Mouse (Mus musculus) neural tube, embryonic 12.5 days (tissue): ENCODE measurements at regions not wholly inside any gene's neighbourhood (a gene's known extent, or its start where the extent isn't known, plus 50 kb on each side); places are given as distances from the start of the nearest gene placed in this dataset.
A peak's percentile ranks its signal among the peaks of the same experiment; 100 is the strongest.

ENCODE experiments used
- ATAC-seq: fragments of 200-750 bp; cut with Nextera tagmentation; 2 replicates; pipeline ENCODE4 v1.8.0; 2017; ENCODE audit warnings: low read depth, mild to moderate bottlenecking, moderate TSS enrichment, moderate library complexity; ENCODE audit not compliant: low FRiP score
- H3K27ac ChIP-seq: fragments of 300-500 bp; sonication (generic); 2 replicates; pipeline ENCODE4 v1.5.1; 2016
- H3K27me3 ChIP-seq: fragments of 300-500 bp; sonication (generic); replicated peaks from 2 replicates; pipeline ENCODE4 v1.6.1; 2016; ENCODE audit warnings: mild to moderate bottlenecking
- H3K36me3 ChIP-seq: fragments of 300-500 bp; sonication (generic); 2 replicates; pipeline ENCODE4 v1.6.1; 2016; ENCODE audit warnings: mild to moderate bottlenecking
- H3K4me1 ChIP-seq: fragments of 300-500 bp; sonication (generic); 2 replicates; pipeline ENCODE4 v1.6.1; 2016
- H3K4me2 ChIP-seq: fragments of 300-500 bp; sonication (generic); replicated peaks from 2 replicates; pipeline ENCODE4 v1.6.1; 2016; ENCODE audit warnings: mild to moderate bottlenecking
- H3K4me3 ChIP-seq: fragments of 300-500 bp; sonication (generic); 2 replicates; pipeline ENCODE4 v1.5.1; 2016
- H3K9ac ChIP-seq: fragments of 300-500 bp; sonication (generic); 2 replicates; pipeline ENCODE4 v1.6.1; 2016; ENCODE audit warnings: mild to moderate bottlenecking
- H3K9me3 ChIP-seq: fragments of 300-500 bp; sonication (generic); 2 replicates; pipeline ENCODE4 v1.6.1; 2016; ENCODE audit warnings: mild to moderate bottlenecking
- WGBS: fragments of 180-500 bp; shearing (Covaris S2); methylation state at CpG from one replicate; pipeline ENCODE4 v1.1.7; 2016; 5-methylcytosine and 5-hydroxymethylcytosine counted together

GRCm38 (mm10) chr6:100155676-100156075, 131.6 kb downstream of the Rybp start:
- Histone ChIP-seq H3K4me1 (peaks cover 23% of the 10 kb centered on the region), H3K4me2 (peak overlapping the region; percentile 35), H3K4me3 (no peak overlapping the region), H3K27me3 (peaks cover 11% of the 10 kb centered on the region), H3K27ac (no peak overlapping the region), H3K9me3 (no peaks in the 10 kb centered on the region), H3K9ac (no peak overlapping the region), H3K36me3 (no peaks in the 10 kb centered on the region)
- peak; percentile 39; the same call in 1 of the 2 replicates for ATAC-seq
- 14% methylated on average over 20 of the region's 20 CpGs for WGBS

GRCm38 (mm10) chr6:100151447-100151846, 135.8 kb downstream of the Rybp start:
- Histone ChIP-seq H3K9ac (no peak overlapping the region), H3K9me3 (no peaks in the 10 kb centered on the region), H3K27ac (no peak overlapping the region), H3K4me1 (peaks cover 15% of the 10 kb centered on the region), H3K4me3 (no peak overlapping the region), H3K36me3 (no peaks in the 10 kb centered on the region), H3K27me3 (peaks cover 15% of the 10 kb centered on the region; the same call in 1 of the 2 replicates), H3K4me2 (no peak overlapping the region)
- no peak for ATAC-seq
- WGBS: 88% methylated on average over 1 of the region's 1 CpGs

GRCm38 (mm10) chr6:100150703-100151208, 136.5 kb downstream of the Rybp start:
- WGBS: 71% methylated on average over 6 of the region's 6 CpGs

GRCm38 (mm10) chr6:100149458-100149852, 137.8 kb downstream of the Rybp start:
- Histone ChIP-seq H3K9ac (no peak overlapping the region), H3K4me1 (peaks cover 6% of the 10 kb centered on the region), H3K27me3 (peaks cover 24% of the 10 kb centered on the region), H3K27ac (no peak overlapping the region), H3K4me3 (no peak overlapping the region), H3K36me3 (no peaks in the 10 kb centered on the region), H3K4me2 (no peak overlapping the region), H3K9me3 (no peaks in the 10 kb centered on the region)
- 83% methylated on average over 5 of the region's 5 CpGs for WGBS
- no peak for ATAC-seq

More at GRCm38 (mm10) chr6:100150703-100151208, 136.5 kb downstream of the Rybp start:
- peaks cover 22% of the 10 kb centered on the region; the same call in 1 of the 2 replicates for H3K27me3 ChIP-seq
- H3K9ac ChIP-seq: no peak overlapping the region
- H3K27ac ChIP-seq: no peak overlapping the region
- H3K9me3 ChIP-seq: no peaks in the 10 kb centered on the region
- no peak overlapping the region for H3K4me2 ChIP-seq
- ATAC-seq: no peak
- no peak overlapping the region for H3K4me3 ChIP-seq
- H3K36me3 ChIP-seq: no peaks in the 10 kb centered on the region
- H3K4me1 ChIP-seq: peaks cover 8% of the 10 kb centered on the region

GRCm38 (mm10) chr6:100148751-100149457, 138.4 kb downstream of the Rybp start:
- WGBS: 81% methylated on average over 4 of the region's 4 CpGs
- H3K36me3 ChIP-seq: no peaks in the 10 kb centered on the region
- no peaks in the 10 kb centered on the region for H3K9me3 ChIP-seq
- H3K4me1 ChIP-seq: peaks cover 12% of the 10 kb centered on the region
- H3K27me3 ChIP-seq: peaks cover 26% of the 10 kb centered on the region
- no peak overlapping the region for H3K9ac ChIP-seq
- no peak overlapping the region for H3K4me3 ChIP-seq
- H3K27ac ChIP-seq: no peak overlapping the region
- ATAC-seq: no peak
- no peak overlapping the region for H3K4me2 ChIP-seq

GRCm38 (mm10) chr6:100146360-100146935, 140.8 kb downstream of the Rybp start:
- H3K36me3 ChIP-seq: no peaks in the 10 kb centered on the region
- H3K27ac ChIP-seq: no peak overlapping the region
- ATAC-seq: no peak
- H3K4me2 ChIP-seq: no peak overlapping the region
- H3K9ac ChIP-seq: no peak overlapping the region
- peaks cover 21% of the 10 kb centered on the region for H3K4me1 ChIP-seq
- peaks cover 21% of the 10 kb centered on the region; the same call in 1 of the 2 replicates for H3K27me3 ChIP-seq
- no peak overlapping the region for H3K4me3 ChIP-seq
- no peaks in the 10 kb centered on the region for H3K9me3 ChIP-seq
- 44% methylated on average over 5 of the region's 5 CpGs for WGBS

- Histone ChIP-seq H3K9me3 (no peaks in the 10 kb centered on the region), H3K27ac (no peak overlapping the region), H3K4me2 (no peak overlapping the region), H3K27me3 (peaks cover 21% of the 10 kb centered on the region; the same call in 1 of the 2 replicates), H3K36me3 (no peaks in the 10 kb centered on the region), H3K4me1 (peaks cover 21% of the 10 kb centered on the region), H3K9ac (no peak overlapping the region), H3K4me3 (no peak overlapping the region)
- ATAC-seq: no peak
- 60% methylated on average over 2 of the region's 2 CpGs for WGBS
Measured at GRCm38 (mm10) chr6:100145869-100146268, 141.4 kb downstream of the Rybp start.

GRCm38 (mm10) chr6:100144544-100145287, 142.6 kb downstream of the Rybp start:
- H3K27me3 ChIP-seq: peaks cover 18% of the 10 kb centered on the region; the same call in 1 of the 2 replicates
- H3K9me3 ChIP-seq: no peaks in the 10 kb centered on the region
- H3K4me1 ChIP-seq: peaks cover 29% of the 10 kb centered on the region
- 32% methylated on average over 4 of the region's 4 CpGs for WGBS
- no peak overlapping the region for H3K4me2 ChIP-seq
- H3K4me3 ChIP-seq: no peak overlapping the region
- 0 out of 2 replicates have a peak, but pooled peaks have one; percentile 15 for ATAC-seq
- no peak overlapping the region for H3K27ac ChIP-seq
- no peaks in the 10 kb centered on the region for H3K36me3 ChIP-seq
- H3K9ac ChIP-seq: 0 out of 2 replicates have a peak overlapping the region, but pooled peaks have one; percentile 23

GRCm38 (mm10) chr6:100143586-100144301, 143.5 kb downstream of the Rybp start:
- 2% methylated on average over 16 of the region's 16 CpGs for WGBS
- peaks cover 18% of the 10 kb centered on the region; the same call in 1 of the 2 replicates for H3K27me3 ChIP-seq
- H3K4me3 ChIP-seq: no peak overlapping the region
- peak; percentile 49 for ATAC-seq
- peak overlapping the region; percentile 3; the same call in 1 of the 2 replicates for H3K27ac ChIP-seq
- no peaks in the 10 kb centered on the region for H3K9me3 ChIP-seq
- peaks cover 30% of the 10 kb centered on the region for H3K4me1 ChIP-seq
- H3K4me2 ChIP-seq: peak overlapping the region; percentile 47
- no peak overlapping the region for H3K9ac ChIP-seq
- no peaks in the 10 kb centered on the region for H3K36me3 ChIP-seq

- no peak for ATAC-seq
- peaks cover 12% of the 10 kb centered on the region; the same call in 1 of the 2 replicates for H3K27me3 ChIP-seq
- 83% methylated on average over 4 of the region's 5 CpGs for WGBS
Measured at GRCm38 (mm10) chr6:100141225-100141624, 146.1 kb downstream of the Rybp start.

GRCm38 (mm10) chr6:100140581-100141114, 146.6 kb downstream of the Rybp start:
- H3K9me3 ChIP-seq: no peaks in the 10 kb centered on the region
- no peak overlapping the region for H3K27ac ChIP-seq
- WGBS: 68% methylated on average over 6 of the region's 6 CpGs
- H3K4me3 ChIP-seq: no peak overlapping the region
- no peak overlapping the region for H3K9ac ChIP-seq
- H3K36me3 ChIP-seq: no peaks in the 10 kb centered on the region
- ATAC-seq: no peak
- H3K27me3 ChIP-seq: peaks cover 11% of the 10 kb centered on the region; the same call in 1 of the 2 replicates
- H3K4me2 ChIP-seq: no peak overlapping the region
- H3K4me1 ChIP-seq: peaks cover 30% of the 10 kb centered on the region

More at GRCm38 (mm10) chr6:100141225-100141624, 146.1 kb downstream of the Rybp start:
- no peak overlapping the region for H3K4me3 ChIP-seq
- no peaks in the 10 kb centered on the region for H3K9me3 ChIP-seq
- H3K36me3 ChIP-seq: no peaks in the 10 kb centered on the region
- no peak overlapping the region for H3K9ac ChIP-seq
- no peak overlapping the region for H3K4me2 ChIP-seq
- peaks cover 30% of the 10 kb centered on the region for H3K4me1 ChIP-seq
- H3K27ac ChIP-seq: no peak overlapping the region
